Mouse (Mus musculus): ENCODE measurements around the gene C87499. TPM values are rescaled to one million over a fixed set of nuclear protein-coding genes. Genes with fewer than 3 reads are reported as not detected.

C87499 gene
- total and polyA plus RNA-seq, 2 experiments from 2014 or later: not detected

GRCm38 (mm10) chr4:88653644-88654043 is 19.4 kb upstream of the C87499 start:
- no peak for ATAC-seq (ENCODE audit: insufficient read depth, low read depth)
- no peak overlapping the region for H3K27ac ChIP-seq (ENCODE audit: low read depth)
- no peaks in the 10 kb centered on the region for H3K36me3 ChIP-seq (replicated peaks; ENCODE audit: control insufficient read depth, insufficient read depth, low read length)
- DNase-seq (ENCODE audit: low spot score): no peak
- TF ChIP-seq CTCF (IDR thresholded peaks at IDR 0.05; ENCODE audit: low read depth) (no peak), EP300 (IDR thresholded peaks at IDR 0.05; ENCODE audit: low read depth) (no peak)
- no peaks in the 10 kb centered on the region for H3K4me1 ChIP-seq (ENCODE audit: control insufficient read depth, insufficient read depth)
- no peaks in the 10 kb centered on the region for H3K27me3 ChIP-seq (ENCODE audit: control insufficient read depth, insufficient read depth, low read length)
- H3K4me2 ChIP-seq (ENCODE audit: low read depth, low read length): no peak overlapping the region
- no peak overlapping the region for H3K4me3 ChIP-seq (ENCODE audit: low read depth, low read length)
- no peaks in the 10 kb centered on the region for H3K9me3 ChIP-seq (replicated peaks; ENCODE audit: control insufficient read depth, low read length)
- no peak overlapping the region for H3K9ac ChIP-seq (replicated peaks; ENCODE audit: low read depth, low read length)
- 81% methylated on average over 3 of the region's 3 CpGs for WGBS

DNA sequence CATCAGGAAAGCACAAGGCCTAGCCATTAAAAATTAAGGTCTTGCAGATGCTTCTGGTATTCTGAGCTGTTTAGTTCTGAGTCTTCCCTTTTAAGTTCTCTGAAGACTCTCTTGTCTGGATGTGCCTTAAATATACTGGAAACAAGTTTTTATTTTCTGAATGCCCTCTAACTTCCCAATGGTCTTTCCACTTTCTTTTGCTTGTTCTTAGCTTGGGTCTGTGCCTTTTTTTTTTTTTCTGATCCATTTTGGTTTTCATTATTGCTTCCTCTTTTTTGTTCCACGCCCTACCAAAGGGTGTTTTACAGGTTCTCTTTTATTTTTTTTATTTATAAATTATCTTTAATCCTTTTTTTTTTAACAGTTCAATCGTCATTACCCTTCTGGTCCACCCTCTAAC is 10.1 kb upstream of the C87499 start, which contains the start of gene Ifna13:
Gene Ifna13 (minus strand): TSS at position 101 of the 400 bp plus-strand sequence.
- H3K4me3 ChIP-seq (ENCODE audit: low read depth, low read length): no peak within 1 kb of the TSS
- DNase-seq (ENCODE audit: low spot score) (no peak), ATAC-seq (ENCODE audit: insufficient read depth, low read depth) (no peak)
- H3K4me2 ChIP-seq (ENCODE audit: low read depth, low read length): no peak within 1 kb of the TSS
- H3K9ac ChIP-seq (replicated peaks; ENCODE audit: low read depth, low read length): no peak within 1 kb of the TSS
- no peaks in the 10 kb centered on the region for H3K36me3 ChIP-seq (replicated peaks; ENCODE audit: control insufficient read depth, insufficient read depth, low read length)
- H3K4me1 ChIP-seq (ENCODE audit: control insufficient read depth, insufficient read depth): no peaks in the 10 kb centered on the region
- H3K9me3 ChIP-seq (replicated peaks; ENCODE audit: control insufficient read depth, low read length): no peaks in the 10 kb centered on the region
- 55% methylated on average over 2 of the region's 2 CpGs for WGBS
- TF ChIP-seq CTCF (IDR thresholded peaks at IDR 0.05; ENCODE audit: low read depth): no peak
- TF ChIP-seq EP300 (IDR thresholded peaks at IDR 0.05; ENCODE audit: low read depth): no peak
- no peaks in the 10 kb centered on the region for H3K27me3 ChIP-seq (ENCODE audit: control insufficient read depth, insufficient read depth, low read length)
- no peak within 1 kb of the TSS for H3K27ac ChIP-seq (ENCODE audit: low read depth)

GRCm38 (mm10) chr4:88642526-88642925 is 8.3 kb upstream of the C87499 start:
- Histone ChIP-seq H3K4me1 (ENCODE audit: control insufficient read depth, insufficient read depth) (no peaks in the 10 kb centered on the region), H3K4me2 (ENCODE audit: low read depth, low read length) (no peak overlapping the region), H3K9ac (replicated peaks; ENCODE audit: low read depth, low read length) (no peak overlapping the region), H3K27me3 (ENCODE audit: control insufficient read depth, insufficient read depth, low read length) (no peaks in the 10 kb centered on the region), H3K9me3 (replicated peaks; ENCODE audit: control insufficient read depth, low read length) (no peaks in the 10 kb centered on the region), H3K36me3 (replicated peaks; ENCODE audit: control insufficient read depth, insufficient read depth, low read length) (no peaks in the 10 kb centered on the region), H3K4me3 (ENCODE audit: low read depth, low read length) (no peak overlapping the region), H3K27ac (ENCODE audit: low read depth) (no peak overlapping the region)
- no peak for ATAC-seq (ENCODE audit: insufficient read depth, low read depth)
- no peak for DNase-seq (ENCODE audit: low spot score)
- TF ChIP-seq CTCF (IDR thresholded peaks at IDR 0.05; ENCODE audit: low read depth) (no peak), EP300 (IDR thresholded peaks at IDR 0.05; ENCODE audit: low read depth) (no peak)
- 33% methylated on average over 2 of the region's 2 CpGs for WGBS

- Histone ChIP-seq H3K4me1 (ENCODE audit: control insufficient read depth, insufficient read depth) (no peaks in the 10 kb centered on the region), H3K36me3 (replicated peaks; ENCODE audit: control insufficient read depth, insufficient read depth, low read length) (no peaks in the 10 kb centered on the region), H3K9ac (replicated peaks; ENCODE audit: low read depth, low read length) (peak overlapping the region; percentile 52), H3K4me2 (ENCODE audit: low read depth, low read length) (peak overlapping the region; percentile 53), H3K27ac (ENCODE audit: low read depth) (no peak overlapping the region), H3K4me3 (ENCODE audit: low read depth, low read length) (peak overlapping the region; percentile 52), H3K9me3 (replicated peaks; ENCODE audit: control insufficient read depth, low read length) (no peaks in the 10 kb centered on the region), H3K27me3 (ENCODE audit: control insufficient read depth, insufficient read depth, low read length) (no peaks in the 10 kb centered on the region)
- no peak for TF ChIP-seq EP300 (IDR thresholded peaks at IDR 0.05; ENCODE audit: low read depth)
- TF ChIP-seq CTCF (IDR thresholded peaks at IDR 0.05; ENCODE audit: low read depth): peak; percentile 90
- WGBS: 14% methylated on average over 11 of the region's 11 CpGs
- peak; percentile 99 for DNase-seq (ENCODE audit: low spot score)
- ATAC-seq (ENCODE audit: insufficient read depth, low read depth): peak; percentile 82
Measured at GRCm38 (mm10) chr4:88641077-88641831, 7.0 kb upstream of the C87499 start.

- no peak for TF ChIP-seq EP300 (IDR thresholded peaks at IDR 0.05; ENCODE audit: low read depth)
- no peak for TF ChIP-seq CTCF (IDR thresholded peaks at IDR 0.05; ENCODE audit: low read depth)
- WGBS: 35% methylated on average over 8 of the region's 8 CpGs
- H3K36me3 ChIP-seq (replicated peaks; ENCODE audit: control insufficient read depth, insufficient read depth, low read length): no peaks in the 10 kb centered on the region
- H3K4me1 ChIP-seq (ENCODE audit: control insufficient read depth, insufficient read depth): no peaks in the 10 kb centered on the region
- peak overlapping the region; percentile 53 for H3K4me2 ChIP-seq (ENCODE audit: low read depth, low read length)
- no peaks in the 10 kb centered on the region for H3K9me3 ChIP-seq (replicated peaks; ENCODE audit: control insufficient read depth, low read length)
- no peak overlapping the region; the same call in 1 of the 2 replicates for H3K27ac ChIP-seq (ENCODE audit: low read depth)
- H3K27me3 ChIP-seq (ENCODE audit: control insufficient read depth, insufficient read depth, low read length): no peaks in the 10 kb centered on the region
- peak overlapping the region; percentile 52 for H3K9ac ChIP-seq (replicated peaks; ENCODE audit: low read depth, low read length)
- DNase-seq (ENCODE audit: low spot score) (no peak), ATAC-seq (ENCODE audit: insufficient read depth, low read depth) (peak; percentile 7; the same call in 1 of the 2 replicates)
- H3K4me3 ChIP-seq (ENCODE audit: low read depth, low read length): peak overlapping the region; percentile 52
Measured at GRCm38 (mm10) chr4:88640704-88641076, 6.5 kb upstream of the C87499 start.

DNA sequence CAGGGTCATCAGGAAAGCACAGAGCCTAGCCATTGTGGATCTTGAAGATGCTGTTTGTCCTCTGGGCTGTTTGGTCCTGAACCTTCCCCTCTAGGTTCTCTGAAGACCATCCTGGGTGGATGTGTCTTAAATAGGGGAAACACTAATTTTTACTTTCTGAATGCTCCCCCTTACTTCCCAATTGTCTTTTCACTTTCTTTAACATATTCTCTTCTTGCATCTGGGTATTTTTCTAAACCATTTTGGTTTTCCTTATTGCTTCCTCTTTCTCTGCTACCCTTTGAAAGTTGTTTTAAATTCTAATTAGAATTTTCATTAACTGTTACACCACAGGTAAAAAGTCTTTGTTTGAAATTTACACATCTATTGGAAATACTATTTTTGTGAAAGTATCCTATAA is 30.9 kb downstream of the C87499 start, which contains the start of gene Ifna12:
Gene Ifna12 (minus strand): TSS at position 101 of the 400 bp plus-strand sequence.
- no peaks in the 10 kb centered on the region for H3K4me1 ChIP-seq (ENCODE audit: control insufficient read depth, insufficient read depth)
- H3K9me3 ChIP-seq (replicated peaks; ENCODE audit: control insufficient read depth, low read length): no peaks in the 10 kb centered on the region
- ATAC-seq (ENCODE audit: insufficient read depth, low read depth) (no peak), DNase-seq (ENCODE audit: low spot score) (no peak)
- H3K36me3 ChIP-seq (replicated peaks; ENCODE audit: control insufficient read depth, insufficient read depth, low read length): no peaks in the 10 kb centered on the region
- no peak for TF ChIP-seq EP300 (IDR thresholded peaks at IDR 0.05; ENCODE audit: low read depth)
- no peak for TF ChIP-seq CTCF (IDR thresholded peaks at IDR 0.05; ENCODE audit: low read depth)
- H3K4me2 ChIP-seq (ENCODE audit: low read depth, low read length): no peak within 1 kb of the TSS
- H3K27me3 ChIP-seq (ENCODE audit: control insufficient read depth, insufficient read depth, low read length): no peaks in the 10 kb centered on the region
- no peak within 1 kb of the TSS for H3K9ac ChIP-seq (replicated peaks; ENCODE audit: low read depth, low read length)
- H3K4me3 ChIP-seq (ENCODE audit: low read depth, low read length): no peak within 1 kb of the TSS
- H3K27ac ChIP-seq (ENCODE audit: low read depth): no peak within 1 kb of the TSS
